Mouse (Mus musculus) lung, embryonic 16.5 days (tissue): ENCODE measurements around the gene Hnrnpa1. TPM values are rescaled to one million over a fixed set of nuclear protein-coding genes. Genes with fewer than 3 reads are reported as not detected.

ENCODE experiments used
- ATAC-seq: fragments of 200-750 bp; cut with Nextera tagmentation; 2 replicates; pipeline ENCODE4 v1.8.0; 2017; ENCODE audit warnings: low read depth, mild to moderate bottlenecking, moderate library complexity
- H3K27ac ChIP-seq: fragments of 300-500 bp; sonication (generic); 2 replicates; pipeline ENCODE4 v1.5.1; 2014; ENCODE audit warnings: mild to moderate bottlenecking, control low read depth, low read length
- H3K27me3 ChIP-seq: fragments of 300-500 bp; sonication (generic); 2 replicates; pipeline ENCODE4 v1.6.1; 2014; ENCODE audit warnings: low read depth, low read length, mixed read lengths; ENCODE audit not compliant: control insufficient read depth, insufficient read depth
- H3K36me3 ChIP-seq: fragments of 300-500 bp; sonication (generic); 2 replicates; pipeline ENCODE4 v1.6.1; 2014; ENCODE audit warnings: low read length; ENCODE audit not compliant: control insufficient read depth, insufficient read depth
- H3K4me1 ChIP-seq: fragments of 300-500 bp; sonication (generic); replicated peaks from 2 replicates; pipeline ENCODE4 v1.6.1; 2014; ENCODE audit warnings: low read length, mixed read lengths; ENCODE audit not compliant: control insufficient read depth, insufficient read depth
- H3K4me2 ChIP-seq: fragments of 300-500 bp; sonication (generic); 2 replicates; pipeline ENCODE4 v1.6.1; 2014; ENCODE audit warnings: low read depth, low read length, control low read depth
- H3K4me3 ChIP-seq: fragments of 300-500 bp; sonication (generic); 2 replicates; pipeline ENCODE4 v1.5.1; 2014; ENCODE audit warnings: mild to moderate bottlenecking, low read length, control low read depth
- H3K9ac ChIP-seq: fragments of 300-500 bp; sonication (generic); 2 replicates; pipeline ENCODE4 v1.6.1; 2014; ENCODE audit warnings: low read length, control low read depth
- H3K9me3 ChIP-seq: fragments of 300-500 bp; sonication (generic); 2 replicates; pipeline ENCODE4 v1.6.1; 2016; ENCODE audit warnings: low read length; ENCODE audit not compliant: control insufficient read depth
- whole genome bisulfite sequencing: fragments of 180-500 bp; shearing (Covaris S2); extraction: QIAGEN DNeasy Blood & Tissue Kit; methylation state at CpG from one replicate; pipeline ENCODE4 v1.1.7; 2014; 5-methylcytosine and 5-hydroxymethylcytosine counted together
- microRNA counts: library from miRNA; unstranded; fragments of <30 nt; microRNA quantifications from one replicate; lab custom pipeline; 2016
- microRNA-seq: library from miRNA; unstranded; fragments of <30 nt; microRNA quantifications from one replicate; pipeline ENCODE4, GENCODE M21; 2016
- polyA plus RNA-seq: library from polyadenylated mRNA; unstranded; fragments of >200 nt; fragmentation: Nextera tagmentation; extraction: Ambion mirVana; gene quantifications from 2 replicates; pipeline ENCODE4 v1.2.1, GENCODE M21; 2015

The Hnrnpa1 gene
- polyA plus RNA-seq, 1 experiment from 2014 or later: 785 TPM

DNA sequence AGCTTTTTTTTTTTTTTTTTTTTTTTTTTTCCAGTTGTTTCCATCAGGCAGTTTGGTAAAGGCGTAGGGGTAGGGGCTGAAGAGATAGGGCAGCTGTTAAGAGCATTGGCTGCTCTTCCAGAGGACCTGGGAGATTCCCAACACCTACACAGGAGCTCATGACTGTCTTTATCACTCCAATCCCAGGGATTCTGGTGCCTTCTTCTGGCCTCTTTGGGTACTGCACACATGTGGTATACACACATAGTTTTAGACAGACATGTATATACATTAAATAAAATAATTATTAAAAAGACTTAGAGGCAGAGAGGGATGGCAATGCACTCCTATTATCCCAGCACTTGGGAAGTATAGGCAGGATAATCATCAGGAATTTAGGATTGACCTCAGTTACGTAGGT lies 53.1 kb downstream of the Hnrnpa1 start:
- Histone ChIP-seq H3K4me2 (no peak overlapping the region), H3K4me3 (no peak overlapping the region), H3K27ac (no peak overlapping the region), H3K4me1 (peaks cover 19% of the 10 kb centered on the region), H3K27me3 (no peaks in the 10 kb centered on the region), H3K36me3 (peaks cover 36% of the 10 kb centered on the region), H3K9me3 (no peaks in the 10 kb centered on the region), H3K9ac (no peak overlapping the region)
- 100% methylated on average over 2 of the region's 2 CpGs for WGBS
- ATAC-seq: no peak

DNA sequence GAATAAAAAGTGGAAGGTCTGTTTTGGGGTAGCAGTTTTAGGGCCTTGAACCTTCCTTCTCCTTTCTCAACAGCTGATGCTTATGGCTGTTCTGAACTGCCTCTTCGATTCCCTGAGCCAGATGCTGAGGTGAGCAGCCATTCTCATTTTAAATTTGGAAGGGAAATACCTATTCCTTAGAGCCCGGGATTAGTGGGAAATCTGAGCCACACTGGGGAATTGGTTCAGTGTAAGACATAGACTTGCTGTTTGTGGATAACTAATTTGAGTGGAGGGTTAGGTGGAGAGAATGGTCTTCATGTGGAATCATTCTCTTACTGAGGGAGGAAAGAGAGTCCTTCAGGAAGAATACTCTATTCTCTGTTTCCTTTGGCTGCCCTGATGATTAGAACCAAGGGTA lies 54.4 kb downstream of the Hnrnpa1 start:
- no peak overlapping the region for H3K4me2 ChIP-seq
- H3K36me3 ChIP-seq: peaks cover 36% of the 10 kb centered on the region
- H3K27me3 ChIP-seq: no peaks in the 10 kb centered on the region
- no peaks in the 10 kb centered on the region for H3K9me3 ChIP-seq
- no peak overlapping the region for H3K9ac ChIP-seq
- no peak for ATAC-seq
- H3K4me3 ChIP-seq: no peak overlapping the region
- no peak overlapping the region for H3K27ac ChIP-seq
- peaks cover 24% of the 10 kb centered on the region for H3K4me1 ChIP-seq
- 86% methylated on average over 2 of the region's 2 CpGs for WGBS

DNA sequence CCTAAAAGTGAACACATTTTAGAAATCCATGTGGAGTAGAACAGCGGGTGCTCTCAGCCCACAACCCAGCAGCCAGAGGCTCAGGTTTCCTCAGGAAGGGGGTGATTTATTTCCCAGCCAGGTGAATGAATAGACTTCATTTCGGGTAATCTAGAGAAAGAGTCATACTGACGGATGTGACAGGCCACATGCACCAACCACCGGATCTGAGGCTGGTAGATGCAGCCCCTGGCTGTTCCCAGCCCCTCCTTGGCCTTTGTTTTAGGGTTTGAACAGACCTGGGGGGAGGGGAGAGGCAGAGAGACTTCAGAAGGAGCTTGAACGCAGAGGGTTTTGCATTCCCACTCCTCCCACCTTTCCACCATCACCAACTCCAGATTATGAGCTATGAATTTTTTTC lies 55.6 kb downstream of the Hnrnpa1 start:
- no peaks in the 10 kb centered on the region for H3K27me3 ChIP-seq
- H3K4me2 ChIP-seq: no peak overlapping the region
- peak overlapping the region; percentile 14; the same call in 1 of the 2 replicates for H3K9ac ChIP-seq
- no peak overlapping the region for H3K4me3 ChIP-seq
- H3K27ac ChIP-seq: peak overlapping the region; percentile 70
- H3K36me3 ChIP-seq: peaks cover 32% of the 10 kb centered on the region
- ATAC-seq: no peak
- WGBS: 15% methylated on average over 5 of the region's 5 CpGs
- H3K9me3 ChIP-seq: no peaks in the 10 kb centered on the region
- peaks cover 36% of the 10 kb centered on the region for H3K4me1 ChIP-seq

MicroRNAs within 50 kb of the gene (microRNA counts, 519-probe panel; counts per million panel counts)
- microRNA mmu-miR-148b (lab: Ali Mortazavi, UCI): 3,646 counts per million, percentile 73 among the panel's probes with 10 or more counts

Small RNAs within 50 kb of the gene (microRNA-seq; reads per million reads assigned to microRNA genes)
- gene Mir148b: 197 reads per million, percentile 57 among the genes with 10 or more reads in this experiment

Other genes with a start within 250 kb of the Hnrnpa1 start
- gene Hoxc8, start 249.8 kb upstream of the Hnrnpa1 start, polyA plus RNA-seq: 0.10 and 0.30 TPM in 2 replicates
- 0.36 TPM in 2 replicates for gene Hoxc6, start 242.2 kb upstream of the Hnrnpa1 start, polyA plus RNA-seq
- gene Hoxc4, start 221.5 kb upstream of the Hnrnpa1 start, polyA plus RNA-seq: 0.93 and 1.4 TPM in 2 replicates
- gene Smug1, start 73.3 kb upstream of the Hnrnpa1 start, polyA plus RNA-seq: 17.4 and 20.7 TPM in 2 replicates
- gene Cbx5, start 616 bp upstream of the Hnrnpa1 start, polyA plus RNA-seq: 99.2 and 102 TPM in 2 replicates
- gene Nfe2, start 18.0 kb downstream of the Hnrnpa1 start, polyA plus RNA-seq: 4.3 and 6.9 TPM in 2 replicates
- 282 and 290 TPM in 2 replicates for gene Copz1, start 32.3 kb downstream of the Hnrnpa1 start, polyA plus RNA-seq
- gene Gpr84, start 70.2 kb downstream of the Hnrnpa1 start, polyA plus RNA-seq: 0.44 TPM in 1 of 2 replicates, not detected in the other
- 7.6 and 8.6 TPM in 2 replicates for gene Zfp385a, start 99.7 kb downstream of the Hnrnpa1 start, polyA plus RNA-seq
- gene Itga5, start 126.3 kb downstream of the Hnrnpa1 start, polyA plus RNA-seq: 38.8 and 42.3 TPM in 2 replicates
- 0.64 TPM in 1 of 2 replicates, not detected in the other for gene Gtsf1, start 190.0 kb downstream of the Hnrnpa1 start, polyA plus RNA-seq
- not detected in 2 replicates for gene Gtsf2, start 208.0 kb downstream of the Hnrnpa1 start, polyA plus RNA-seq
- 3.3 and 4.2 TPM in 2 replicates for gene Nckap1l, start 213.4 kb downstream of the Hnrnpa1 start, polyA plus RNA-seq